9 mouse cellular contexts compared by ENCODE assay signal in genomic region chr7:112743621-112744395, GRCm38 (mm10).
A peak's percentile ranks its signal among the peaks of the same experiment; 100 is the strongest.
DNase-seq lines count a peak whose midpoint lies in the region; ATAC-seq and TF ChIP-seq lines count a peak whose summit lies in the region.
"Had no signal": no experiment of that assay in that cellular context is flagged by ENCODE, and none has a peak within 500 bp of the region (broad histone marks: within the 10 kb centered on the region; RNA-seq: fewer than 3 reads in every experiment).

No protein-coding gene starts in this region.

- H3K4me3 ChIP-seq in lung, embryonic 14.5 days (ENCODE audit: low read depth, low read length): no peak overlapping the region
- H3K4me3 ChIP-seq in intestine, embryonic 16.5 days (ENCODE audit: low read length): no peak overlapping the region; the same call in 1 of the 2 replicates
- H3K4me3 ChIP-seq in liver, postnatal 0 days (ENCODE audit: low read depth, low read length): no peak overlapping the region
- no peak overlapping the region for H3K4me3 ChIP-seq in stomach, embryonic 14.5 days (ENCODE audit: low read depth, low read length)

- H3K4me1 ChIP-seq in lung, embryonic 14.5 days (ENCODE audit: insufficient read depth): peaks cover 28% of the 10 kb centered on the region
- H3K4me1 ChIP-seq in intestine, embryonic 16.5 days (ENCODE audit: control insufficient read depth, insufficient read depth, low read length): peaks cover 29% of the 10 kb centered on the region
- peaks cover 7% of the 10 kb centered on the region; the same call in 1 of the 2 replicates for H3K4me1 ChIP-seq in liver, postnatal 0 days (ENCODE audit: insufficient read depth)
- H3K4me1 ChIP-seq in stomach, embryonic 14.5 days (ENCODE audit: control insufficient read depth, insufficient read depth, low read length): peaks cover 46% of the 10 kb centered on the region

- TF ChIP-seq EP300 in liver, postnatal 0 days (IDR thresholded peaks at IDR 0.05; ENCODE audit: low read depth): no peak

- peak overlapping the region; percentile 83 for H3K27ac ChIP-seq in lung, embryonic 14.5 days (ENCODE audit: low read depth)
- peak overlapping the region; percentile 49 for H3K27ac ChIP-seq in intestine, embryonic 16.5 days (ENCODE audit: low read length)
- H3K27ac ChIP-seq in liver, postnatal 0 days (ENCODE audit: low read depth): no peak overlapping the region
- peak overlapping the region; percentile 80; the same call in 1 of the 2 replicates for H3K27ac ChIP-seq in stomach, embryonic 14.5 days (ENCODE audit: low read length)

- DNase-seq in lung, embryonic 14.5 days: peak; percentile 80
- DNase-seq in lung, adult 18-20 months: no peak
- peak; percentile 67 for DNase-seq in gastrocnemius, postnatal 10 days
- peak; percentile 29 for DNase-seq in liver, postnatal 0 days
- no peak for DNase-seq in spleen, adult 12 weeks (ENCODE audit: low spot score)

- no peaks in the 10 kb centered on the region for H3K36me3 ChIP-seq in lung, embryonic 14.5 days (ENCODE audit: insufficient read depth)
- no peaks in the 10 kb centered on the region for H3K36me3 ChIP-seq in intestine, embryonic 16.5 days (ENCODE audit: control insufficient read depth, insufficient read depth, low read length)
- no peaks in the 10 kb centered on the region for H3K36me3 ChIP-seq in liver, postnatal 0 days (replicated peaks; ENCODE audit: insufficient read depth, low read length)
- no peaks in the 10 kb centered on the region for H3K36me3 ChIP-seq in stomach, embryonic 14.5 days (ENCODE audit: control insufficient read depth, insufficient read depth, low read length)
- H3K36me3 ChIP-seq: G1E had no signal

- H3K9ac ChIP-seq in lung, embryonic 14.5 days: no peak overlapping the region
- H3K9ac ChIP-seq in intestine, embryonic 16.5 days (ENCODE audit: low read depth, low read length): peak overlapping the region; percentile 57
- no peak overlapping the region for H3K9ac ChIP-seq in liver, postnatal 0 days (replicated peaks)
- no peak overlapping the region for H3K9ac ChIP-seq in stomach, embryonic 14.5 days (replicated peaks; ENCODE audit: low read depth, low read length)

- H3K4me2 ChIP-seq in lung, embryonic 14.5 days: peak overlapping the region; percentile 34
- H3K4me2 ChIP-seq in intestine, embryonic 16.5 days (ENCODE audit: low read depth, low read length): peak overlapping the region; percentile 49
- 0 out of 2 replicates have a peak overlapping the region, but pooled peaks have one; percentile 18 for H3K4me2 ChIP-seq in liver, postnatal 0 days (ENCODE audit: low read depth, low read length)
- H3K4me2 ChIP-seq in stomach, embryonic 14.5 days (replicated peaks; ENCODE audit: low read depth, low read length): peak overlapping the region; percentile 19; the same call in 1 of the 2 replicates

- peak; percentile 91 for ATAC-seq in lung, embryonic 14.5 days (ENCODE audit: insufficient read depth)
- ATAC-seq in intestine, embryonic 16.5 days: peak; percentile 75
- no peak for ATAC-seq in liver, postnatal 0 days
- peak; percentile 86; the same call in 1 of the 2 replicates for ATAC-seq in stomach, embryonic 14.5 days (ENCODE audit: insufficient number of reproducible peaks, insufficient read depth, low FRiP score, low read depth)
- no peak for ATAC-seq in frontal cortex, adult (ENCODE audit: low TSS enrichment)

- no peaks in the 10 kb centered on the region for H3K9me3 ChIP-seq in lung, embryonic 14.5 days (ENCODE audit: low read depth, low read length)
- no peaks in the 10 kb centered on the region for H3K9me3 ChIP-seq in intestine, embryonic 16.5 days (ENCODE audit: control insufficient read depth, low read length)
- no peaks in the 10 kb centered on the region for H3K9me3 ChIP-seq in liver, postnatal 0 days (ENCODE audit: low read length)
- no peaks in the 10 kb centered on the region for H3K9me3 ChIP-seq in stomach, embryonic 14.5 days (ENCODE audit: control insufficient read depth, low read depth, low read length)

- no peaks in the 10 kb centered on the region for H3K27me3 ChIP-seq in lung, embryonic 14.5 days (ENCODE audit: insufficient read depth, low read length)
- H3K27me3 ChIP-seq in intestine, embryonic 16.5 days (replicated peaks; ENCODE audit: control insufficient read depth, insufficient read depth, low read length): no peaks in the 10 kb centered on the region
- H3K27me3 ChIP-seq in liver, postnatal 0 days (ENCODE audit: insufficient read depth, low read length): no peaks in the 10 kb centered on the region
- no peaks in the 10 kb centered on the region for H3K27me3 ChIP-seq in stomach, embryonic 14.5 days (ENCODE audit: control insufficient read depth, insufficient read depth, low read length)

- TF ChIP-seq CTCF in lung, embryonic 14.5 days (IDR thresholded peaks at IDR 0.05; ENCODE audit: low read depth): no peak
- no peak for TF ChIP-seq CTCF in liver, postnatal 0 days (IDR thresholded peaks at IDR 0.05; ENCODE audit: low read depth)

- 6% methylated on average over 11 of the region's 11 CpGs for WGBS in lung, embryonic 14.5 days
- 9% methylated on average over 11 of the region's 11 CpGs for WGBS in intestine, embryonic 16.5 days
- WGBS in liver, postnatal 0 days (ENCODE audit: insufficient replicate concordance): 9% methylated on average over 11 of the region's 11 CpGs
- WGBS in stomach, embryonic 14.5 days: 4% methylated on average over 11 of the region's 11 CpGs

Comparison
In these comparisons a context has a peak if more than half of its experiments do, and no peak if none do; other contexts are left out.
1. DNase-seq: peak in lung, embryonic 14.5 days (single experiment), gastrocnemius, postnatal 10 days (single experiment) and liver, postnatal 0 days (single experiment); none in lung, adult 18-20 months (0 of 2) and spleen, adult 12 weeks (single experiment).
2. ATAC-seq: peak in lung, embryonic 14.5 days (single experiment), intestine, embryonic 16.5 days (single experiment) and stomach, embryonic 14.5 days (single experiment); none in liver, postnatal 0 days (single experiment) and frontal cortex, adult (single experiment).
3. Peak in every context shown above with its lines, with median percentiles within 50 percentile points of each other: H3K4me2 ChIP-seq.